Mouse (Mus musculus): ENCODE data around the gene Ins2.

Gene Ins2

GRCm38 (mm10) chr7:142663931-142664421 lies 79.2 kb downstream of the Ins2 start:
- no peak for DNase-seq (ENCODE audit: low read depth, low spot score)

GRCm38 (mm10) chr7:142663151-142663550 lies 80.0 kb downstream of the Ins2 start:
- no peak for DNase-seq (ENCODE audit: low read depth, low spot score)

DNA sequence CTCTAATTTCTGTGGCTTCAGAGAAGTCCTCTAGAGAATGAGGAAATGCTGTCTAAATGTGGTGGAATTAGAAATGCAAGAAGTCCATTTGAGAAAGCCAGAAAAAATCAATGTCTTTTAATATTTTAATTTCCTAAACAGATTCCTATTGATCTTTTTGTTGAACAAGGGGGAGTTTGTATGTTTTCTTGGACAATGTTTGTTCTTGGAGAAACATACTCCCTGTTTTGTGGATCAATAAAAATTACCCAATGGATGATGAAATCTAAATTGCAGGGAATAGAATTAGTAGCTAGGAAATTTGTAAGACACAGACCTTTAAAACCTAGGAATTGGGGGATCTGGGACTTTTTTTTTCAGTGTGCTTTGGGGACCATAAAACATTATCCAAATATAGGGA lies 81.4 kb downstream of the Ins2 start:
- no peak for DNase-seq (ENCODE audit: low read depth, low spot score)

GRCm38 (mm10) chr7:142661046-142661445 lies 82.1 kb downstream of the Ins2 start:
- DNase-seq (ENCODE audit: low read depth, low spot score), result no peak

DNA sequence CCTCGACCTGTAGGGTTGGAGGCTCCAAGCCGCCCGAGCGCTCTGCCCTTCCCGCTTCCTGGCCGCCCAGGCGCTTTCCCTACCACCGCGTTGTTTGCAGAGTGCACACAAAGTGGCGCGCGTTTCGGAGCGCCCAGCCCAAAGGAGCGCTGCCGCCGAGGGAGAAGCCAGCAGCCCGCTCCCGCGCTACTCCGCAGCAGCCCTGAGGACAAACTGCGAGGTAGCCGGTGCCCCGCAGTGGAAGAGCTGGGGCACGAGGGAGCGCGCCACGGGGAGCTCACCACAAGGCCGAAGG lies 82.6 kb downstream of the Ins2 start:
- DNase-seq (ENCODE audit: low read depth, low spot score), result no peak

- DNase-seq (ENCODE audit: low read depth, low spot score), result no peak
These were observed 83.2 kb downstream of the Ins2 start for GRCm38 (mm10) chr7:142659767-142660650.

- peak; percentile 82 for DNase-seq (ENCODE audit: low read depth, low spot score)
These were observed 84.0 kb downstream of the Ins2 start for GRCm38 (mm10) chr7:142659181-142659681.

- no peak for DNase-seq (ENCODE audit: low read depth, low spot score)
These were observed 84.5 kb downstream of the Ins2 start for GRCm38 (mm10) chr7:142658681-142659180.

GRCm38 (mm10) chr7:142657821-142658614 lies 85.2 kb downstream of the Ins2 start:
- DNase-seq (ENCODE audit: low read depth, low spot score), result peak; percentile 71

- peak; percentile 78 for DNase-seq (ENCODE audit: low read depth, low spot score)
These were observed 85.8 kb downstream of the Ins2 start for GRCm38 (mm10) chr7:142657341-142657791.

DNA sequence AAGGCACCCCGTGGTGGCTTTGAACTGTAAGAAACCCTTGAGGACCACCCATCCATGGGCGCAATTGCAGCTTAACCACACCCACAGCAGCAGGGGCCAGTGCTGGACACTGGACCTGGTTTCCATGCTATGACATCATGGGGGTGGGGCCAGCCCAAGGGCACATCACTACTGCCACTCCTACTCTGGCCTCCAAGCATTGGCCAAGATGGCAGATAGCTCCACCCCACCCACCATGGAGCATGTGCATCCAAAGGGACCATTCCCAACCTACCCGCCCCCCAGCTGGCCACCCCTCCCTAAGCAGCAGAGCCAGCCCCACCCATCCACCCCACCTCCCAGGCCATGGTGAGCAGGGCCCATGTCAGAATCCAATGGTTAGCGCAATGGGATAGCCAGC lies 87.1 kb downstream of the Ins2 start:
- peak; percentile 70 for DNase-seq (ENCODE audit: low read depth, low spot score)

GRCm38 (mm10) chr7:142655633-142656032 lies 87.5 kb downstream of the Ins2 start:
- DNase-seq (ENCODE audit: low read depth, low spot score), result no peak

DNA sequence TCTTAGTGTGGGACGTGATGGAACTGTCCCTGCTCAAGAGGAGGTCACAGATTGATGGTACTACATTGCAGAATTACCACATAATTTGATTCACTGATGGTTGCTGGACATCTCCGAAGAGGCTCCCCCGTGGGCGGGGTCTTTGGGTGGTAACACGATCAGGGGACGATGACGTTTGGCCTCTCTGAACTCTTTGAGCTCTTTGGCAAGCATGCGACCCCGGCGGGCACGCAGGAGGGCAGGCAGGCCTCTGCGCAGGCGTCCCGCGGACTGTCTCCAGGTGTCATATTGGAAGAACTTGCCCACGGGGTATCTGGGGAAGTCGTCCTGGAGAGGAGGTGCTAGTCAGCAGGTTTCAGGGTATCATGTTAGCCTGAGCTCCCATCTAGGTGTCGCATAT lies 89.5 kb downstream of the Ins2 start:
- no peak for DNase-seq (ENCODE audit: low read depth, low spot score)

DNA sequence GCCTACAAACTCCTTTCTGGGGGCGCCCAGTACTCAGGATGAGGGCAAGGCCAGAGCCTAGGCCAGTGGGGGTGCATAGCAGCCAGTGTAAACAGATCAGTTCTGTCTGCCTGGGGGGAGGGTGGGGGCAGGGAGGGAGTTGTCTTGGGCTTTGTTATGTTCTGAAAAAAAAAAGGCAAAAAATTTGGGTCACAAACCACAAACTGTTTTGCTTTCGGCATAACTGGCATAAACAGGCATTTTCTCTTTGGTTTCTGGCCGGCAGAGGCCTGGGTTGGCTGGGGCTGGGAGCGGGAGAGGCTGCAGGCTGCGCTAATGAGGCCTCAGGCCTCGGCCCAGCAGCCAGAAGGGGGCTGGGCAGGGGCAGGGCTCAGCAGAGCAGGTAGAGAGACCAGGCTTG lies 96.5 kb downstream of the Ins2 start:
- DNase-seq (ENCODE audit: low read depth, low spot score), result no peak

DNA sequence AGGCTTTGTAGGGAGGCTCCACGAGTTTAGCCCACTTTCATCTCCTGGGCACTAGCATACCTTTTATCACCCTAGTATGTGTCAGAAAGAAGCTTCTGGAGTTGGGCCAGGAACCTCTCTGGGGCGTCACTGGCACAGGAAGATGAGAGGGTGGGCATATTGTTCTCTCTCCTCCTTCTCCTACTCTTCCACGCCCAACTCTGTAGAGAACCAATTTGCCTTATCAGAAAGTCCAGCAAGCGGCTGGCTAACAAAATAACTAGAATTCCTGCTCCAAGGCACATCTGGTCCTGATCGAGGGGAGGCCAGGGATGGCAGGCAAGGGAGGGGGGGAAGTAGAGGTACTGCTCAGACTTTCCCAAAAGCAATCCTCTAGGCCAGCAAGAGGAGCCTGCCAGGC lies 98.1 kb downstream of the Ins2 start:
- DNase-seq (ENCODE audit: low read depth, low spot score), result no peak

- no peak for DNase-seq (ENCODE audit: low read depth, low spot score)
These were observed 107.0 kb downstream of the Ins2 start for GRCm38 (mm10) chr7:142636178-142636577.

- DNase-seq (ENCODE audit: low read depth, low spot score), result no peak
These were observed 112.5 kb downstream of the Ins2 start for GRCm38 (mm10) chr7:142630691-142631090.

GRCm38 (mm10) chr7:142629806-142630205 lies 113.4 kb downstream of the Ins2 start:
- no peak for DNase-seq (ENCODE audit: low read depth, low spot score)

All from forelimb bud, embryonic 11.5 days (tissue).